Mouse (Mus musculus) ES-E14 (cell line): ENCODE data around the gene Fastkd3.

ENCODE experiments used
- HCFC1 ChIP-seq: IDR thresholded peaks from 2 replicates; pipeline ENCODE4 v1.6.1; 2012; ENCODE audit warnings: low read length, inconsistent platforms, borderline replicate concordance; ENCODE audit not compliant: insufficient read depth
- ZC3H11A ChIP-seq: IDR thresholded peaks from 2 replicates; pipeline ENCODE4 v1.6.1; 2012; ENCODE audit warnings: low read depth, mild to moderate bottlenecking, inconsistent platforms, low read length, borderline replicate concordance
- ZNF384 ChIP-seq: IDR thresholded peaks from 2 replicates; pipeline ENCODE4 v1.6.1; 2012; ENCODE audit warnings: low read depth, low read length, inconsistent platforms

DNA sequence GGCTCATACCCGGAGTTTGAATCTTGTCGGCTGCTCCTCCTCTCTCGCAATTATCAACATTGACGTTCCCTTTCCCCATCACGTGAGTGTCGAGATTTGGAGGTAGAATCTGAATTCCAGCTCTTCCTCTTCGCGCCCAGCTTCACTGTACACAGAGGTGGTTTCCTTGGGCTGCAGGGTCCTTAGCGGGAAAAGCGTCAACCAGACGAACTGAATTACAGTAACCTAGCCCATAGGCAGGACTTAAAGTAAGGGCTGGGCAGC lies 415 bp downstream of the Fastkd3 start:
- TF ChIP-seq ZC3H11A (no peak), HCFC1 (no peak), ZNF384 (no peak)
